Mouse (Mus musculus): ENCODE data around the gene Sdhaf3. TPM values are rescaled to one million over a fixed set of nuclear protein-coding genes. Genes with fewer than 3 reads are reported as not detected.

Sdhaf3 gene
- polyA plus RNA-seq, 1 experiment: 2.3 TPM

GRCm38 (mm10) chr6:7041912-7042311, 86.1 kb downstream of the Sdhaf3 start:
- no peak for TF ChIP-seq POLR2A (IDR thresholded peaks at IDR 0.05; ENCODE audit: borderline replicate concordance, low read depth, low read length)
- TF ChIP-seq CTCF (IDR thresholded peaks at IDR 0.05; ENCODE audit: low read depth, low read length): no peak
- no peak overlapping the region for H3K27ac ChIP-seq (ENCODE audit: insufficient read depth, low read depth, low read length)
- H3K4me3 ChIP-seq (ENCODE audit: insufficient read depth, low read length): no peak overlapping the region
- no peaks in the 10 kb centered on the region for H3K4me1 ChIP-seq (ENCODE audit: control insufficient read depth, insufficient read depth, low read length)

DNA sequence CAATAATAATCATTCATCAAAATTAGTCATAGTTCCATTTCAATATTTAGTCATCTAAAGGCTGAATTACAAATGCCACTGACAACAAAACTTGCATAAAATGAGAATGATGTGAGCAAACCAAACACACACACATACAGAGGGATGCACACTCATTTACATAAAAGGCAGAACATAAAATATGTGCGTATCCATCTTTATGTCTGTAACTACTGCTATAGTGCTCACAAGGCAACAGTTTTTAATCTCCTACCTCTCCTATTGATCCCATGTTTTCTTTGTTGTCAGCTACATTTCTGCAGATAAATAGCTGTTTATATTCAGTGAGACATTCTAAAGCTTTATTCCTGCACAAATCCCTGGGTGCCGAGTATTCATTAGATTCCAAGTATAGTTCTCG, 107.0 kb downstream of the Sdhaf3 start:
- H3K4me1 ChIP-seq (ENCODE audit: control insufficient read depth, insufficient read depth, low read length): no peaks in the 10 kb centered on the region
- no peak overlapping the region for H3K4me3 ChIP-seq (ENCODE audit: insufficient read depth, low read length)
- TF ChIP-seq CTCF (IDR thresholded peaks at IDR 0.05; ENCODE audit: low read depth, low read length): no peak
- no peak for TF ChIP-seq POLR2A (IDR thresholded peaks at IDR 0.05; ENCODE audit: borderline replicate concordance, low read depth, low read length)
- no peak overlapping the region for H3K27ac ChIP-seq (ENCODE audit: insufficient read depth, low read depth, low read length)

DNA sequence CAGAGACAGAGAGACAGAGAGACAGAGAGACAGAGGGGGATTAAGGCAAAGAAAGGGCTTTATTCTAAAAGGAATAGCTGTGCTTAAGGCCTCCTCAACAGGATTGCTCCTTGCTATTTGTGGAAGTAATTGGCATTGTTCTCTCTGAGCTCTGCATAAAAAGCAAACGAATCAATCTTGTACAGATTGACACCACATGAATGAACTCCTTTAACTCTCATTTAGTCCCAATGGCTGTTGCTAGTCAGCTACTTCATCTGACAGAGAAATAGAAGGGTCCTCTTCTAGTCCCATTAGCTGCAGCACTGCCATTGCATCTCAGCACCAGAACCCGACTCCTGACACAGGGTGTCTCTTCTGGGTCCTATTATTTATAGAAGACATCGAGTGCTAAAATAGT, 113.0 kb downstream of the Sdhaf3 start:
- no peaks in the 10 kb centered on the region for H3K4me1 ChIP-seq (ENCODE audit: control insufficient read depth, insufficient read depth, low read length)
- no peak overlapping the region for H3K27ac ChIP-seq (ENCODE audit: insufficient read depth, low read depth, low read length)
- H3K4me3 ChIP-seq (ENCODE audit: insufficient read depth, low read length): no peak overlapping the region
- no peak for TF ChIP-seq CTCF (IDR thresholded peaks at IDR 0.05; ENCODE audit: low read depth, low read length)
- TF ChIP-seq POLR2A (IDR thresholded peaks at IDR 0.05; ENCODE audit: borderline replicate concordance, low read depth, low read length): no peak

GRCm38 (mm10) chr6:7069463-7069862, 113.7 kb downstream of the Sdhaf3 start:
- H3K4me3 ChIP-seq (ENCODE audit: insufficient read depth, low read length): no peak overlapping the region
- no peak overlapping the region for H3K27ac ChIP-seq (ENCODE audit: insufficient read depth, low read depth, low read length)
- TF ChIP-seq CTCF (IDR thresholded peaks at IDR 0.05; ENCODE audit: low read depth, low read length) (no peak), POLR2A (IDR thresholded peaks at IDR 0.05; ENCODE audit: borderline replicate concordance, low read depth, low read length) (no peak)
- H3K4me1 ChIP-seq (ENCODE audit: control insufficient read depth, insufficient read depth, low read length): no peaks in the 10 kb centered on the region

DNA sequence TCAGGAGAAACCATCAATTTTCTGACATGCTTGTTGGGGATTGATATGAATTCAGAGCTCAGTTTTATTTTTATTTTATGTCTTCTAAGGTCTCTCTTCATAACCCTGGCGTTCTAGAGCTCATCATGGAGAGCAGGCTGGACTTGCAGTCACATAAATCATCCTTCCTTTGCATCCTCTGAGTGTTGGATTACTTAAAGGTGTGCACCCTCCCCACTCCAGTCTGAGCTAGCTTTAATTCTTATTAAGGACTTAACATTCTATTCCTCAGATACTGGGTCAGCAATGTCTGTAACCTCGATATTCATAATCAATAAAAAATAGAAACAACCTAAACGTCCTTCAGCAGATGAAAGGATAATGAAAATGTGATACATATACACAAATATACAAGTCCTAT, 126.2 kb downstream of the Sdhaf3 start:
- H3K4me1 ChIP-seq (ENCODE audit: control insufficient read depth, insufficient read depth, low read length): no peaks in the 10 kb centered on the region
- TF ChIP-seq POLR2A (IDR thresholded peaks at IDR 0.05; ENCODE audit: borderline replicate concordance, low read depth, low read length) (no peak), CTCF (IDR thresholded peaks at IDR 0.05; ENCODE audit: low read depth, low read length) (no peak)
- no peak overlapping the region for H3K27ac ChIP-seq (ENCODE audit: insufficient read depth, low read depth, low read length)

DNA sequence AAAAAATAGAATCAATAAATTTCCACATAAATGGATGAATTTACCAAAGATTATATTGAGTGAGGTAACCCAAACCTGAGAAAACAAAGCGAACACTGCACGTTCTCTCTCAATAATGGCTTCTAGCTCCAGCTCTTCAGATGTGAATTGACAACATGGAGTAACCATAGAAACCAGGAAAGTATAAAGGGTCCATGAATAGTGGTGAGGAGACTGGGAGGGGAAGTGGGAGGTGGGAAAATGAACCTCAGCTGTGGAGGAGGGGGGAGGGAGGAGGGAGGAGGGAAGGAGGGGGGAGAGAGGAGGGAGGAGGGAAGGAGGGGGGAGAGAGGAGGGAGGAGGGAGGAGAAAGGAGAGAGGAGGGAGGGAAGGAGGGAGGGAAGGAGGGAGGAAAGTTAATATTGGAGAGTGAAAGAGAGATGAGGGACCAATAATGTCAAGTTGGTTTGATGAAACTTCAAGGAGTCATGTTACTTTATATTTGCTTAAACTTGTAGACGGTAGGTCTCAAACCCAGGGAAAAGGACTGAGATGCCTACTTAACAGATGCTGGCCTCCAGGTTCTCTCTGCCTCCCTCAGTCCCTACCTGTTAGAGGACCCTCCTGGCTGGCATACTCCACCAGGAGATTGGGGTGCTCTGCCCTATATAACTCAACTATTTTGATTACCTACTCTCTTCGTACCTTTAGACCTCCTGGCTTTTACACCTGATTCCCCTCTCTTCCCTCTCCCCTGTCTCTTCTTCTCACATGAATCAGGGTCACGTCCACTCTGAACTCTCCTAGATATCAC, 126.9 kb downstream of the Sdhaf3 start:
- no peaks in the 10 kb centered on the region for H3K4me1 ChIP-seq (ENCODE audit: control insufficient read depth, insufficient read depth, low read length)
- no peak overlapping the region for H3K4me3 ChIP-seq (ENCODE audit: insufficient read depth, low read length)
- no peak for TF ChIP-seq CTCF (IDR thresholded peaks at IDR 0.05; ENCODE audit: low read depth, low read length)
- H3K27ac ChIP-seq (ENCODE audit: insufficient read depth, low read depth, low read length): no peak overlapping the region

More for the DNA sequence above, 126.2 kb downstream of the Sdhaf3 start:
- no peak overlapping the region for H3K4me3 ChIP-seq (ENCODE audit: insufficient read depth, low read length)

- TF ChIP-seq POLR2A (IDR thresholded peaks at IDR 0.05; ENCODE audit: borderline replicate concordance, low read depth, low read length) (no peak), CTCF (IDR thresholded peaks at IDR 0.05; ENCODE audit: low read depth, low read length) (no peak)
- no peak overlapping the region for H3K4me3 ChIP-seq (ENCODE audit: insufficient read depth, low read length)
- no peaks in the 10 kb centered on the region for H3K4me1 ChIP-seq (ENCODE audit: control insufficient read depth, insufficient read depth, low read length)
- no peak overlapping the region for H3K27ac ChIP-seq (ENCODE audit: insufficient read depth, low read depth, low read length)
Observed at GRCm38 (mm10) chr6:7083661-7084060, 127.9 kb downstream of the Sdhaf3 start.

DNA sequence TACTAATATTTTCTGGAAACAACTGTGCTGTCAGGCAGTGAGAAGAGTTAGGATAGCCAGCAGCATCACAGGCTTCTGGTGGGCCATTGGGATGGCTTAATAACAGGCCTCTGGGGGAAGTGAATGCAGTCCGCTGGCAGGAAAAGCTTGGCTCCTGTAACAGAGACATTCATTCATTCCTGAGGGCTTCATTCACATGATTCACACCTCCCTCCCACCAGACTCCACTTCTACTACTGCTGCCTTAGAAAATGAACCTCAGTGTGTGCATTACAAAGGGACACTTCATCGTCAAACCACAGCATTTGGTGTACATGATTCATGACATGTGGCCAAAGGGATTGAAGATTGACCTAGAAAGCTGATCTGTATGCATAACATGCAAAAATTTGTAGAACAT, 128.6 kb downstream of the Sdhaf3 start:
- TF ChIP-seq POLR2A (IDR thresholded peaks at IDR 0.05; ENCODE audit: borderline replicate concordance, low read depth, low read length): no peak
- no peak for TF ChIP-seq CTCF (IDR thresholded peaks at IDR 0.05; ENCODE audit: low read depth, low read length)
- Histone ChIP-seq H3K27ac (ENCODE audit: insufficient read depth, low read depth, low read length) (no peak overlapping the region), H3K4me1 (ENCODE audit: control insufficient read depth, insufficient read depth, low read length) (no peaks in the 10 kb centered on the region), H3K4me3 (ENCODE audit: insufficient read depth, low read length) (no peak overlapping the region)

GRCm38 (mm10) chr6:7085506-7085905, 129.7 kb downstream of the Sdhaf3 start:
- H3K4me1 ChIP-seq (ENCODE audit: control insufficient read depth, insufficient read depth, low read length): no peaks in the 10 kb centered on the region
- no peak overlapping the region for H3K4me3 ChIP-seq (ENCODE audit: insufficient read depth, low read length)
- TF ChIP-seq CTCF (IDR thresholded peaks at IDR 0.05; ENCODE audit: low read depth, low read length) (no peak), POLR2A (IDR thresholded peaks at IDR 0.05; ENCODE audit: borderline replicate concordance, low read depth, low read length) (no peak)
- no peak overlapping the region for H3K27ac ChIP-seq (ENCODE audit: insufficient read depth, low read depth, low read length)

DNA sequence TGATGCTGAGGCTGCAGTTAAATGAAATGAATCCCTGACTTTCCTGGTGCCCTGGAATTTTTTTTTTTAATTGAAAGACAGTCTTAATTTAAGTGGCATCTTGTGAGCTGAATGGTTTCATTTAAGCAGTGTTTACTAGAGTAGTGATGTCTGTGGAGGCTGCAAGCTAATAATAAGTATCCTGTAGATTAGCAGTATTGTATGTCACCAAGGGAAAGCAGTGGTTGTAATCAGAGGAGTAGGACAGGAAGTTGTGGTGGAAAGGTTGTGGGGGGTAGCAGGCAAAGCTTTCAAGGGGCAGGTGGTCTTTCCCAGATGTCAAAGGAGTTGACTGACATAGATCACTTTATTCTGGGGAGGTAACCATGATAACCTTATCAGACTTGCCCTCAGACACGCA, 136.3 kb downstream of the Sdhaf3 start:
- no peak overlapping the region for H3K27ac ChIP-seq (ENCODE audit: insufficient read depth, low read depth, low read length)
- H3K4me1 ChIP-seq (ENCODE audit: control insufficient read depth, insufficient read depth, low read length): no peaks in the 10 kb centered on the region
- no peak overlapping the region for H3K4me3 ChIP-seq (ENCODE audit: insufficient read depth, low read length)
- no peak for TF ChIP-seq POLR2A (IDR thresholded peaks at IDR 0.05; ENCODE audit: borderline replicate concordance, low read depth, low read length)
- no peak for TF ChIP-seq CTCF (IDR thresholded peaks at IDR 0.05; ENCODE audit: low read depth, low read length)

Other genes starting within 250 kb of the Sdhaf3 start
- gene Dlx6, start 92.7 kb upstream of the Sdhaf3 start, polyA plus RNA-seq (2012; ENCODE audit: insufficient read depth, insufficient read length, missing spikeins): 1.2 TPM in 1 of 2 replicates, not detected in the other
- gene Dlx5, start 73.9 kb upstream of the Sdhaf3 start, polyA plus RNA-seq (2012; ENCODE audit: insufficient read depth, insufficient read length, missing spikeins): 0.42 TPM in 1 of 2 replicates, not detected in the other